Mouse (Mus musculus) intestine, embryonic 16.5 days (tissue): ENCODE results near the gene Zfp672. TPM values are rescaled to one million over a fixed set of nuclear protein-coding genes. Genes with fewer than 3 reads are reported as not detected.

Experiments
- ATAC-seq: fragments of 200-750 bp; cut with Nextera tagmentation; 2 replicates; pipeline ENCODE4 v1.8.0; 2017; ENCODE audit warnings: moderate TSS enrichment, moderate library complexity
- H3K27ac ChIP-seq: fragments of 300-500 bp; sonication (generic); 2 replicates; pipeline ENCODE4 v1.5.1; 2014; ENCODE audit warnings: mild to moderate bottlenecking, low read length
- H3K27me3 ChIP-seq: fragments of 300-500 bp; sonication (generic); replicated peaks from 2 replicates; pipeline ENCODE4 v1.6.1; 2014; ENCODE audit warnings: low read length, control low read depth, mixed read lengths; ENCODE audit not compliant: control insufficient read depth, insufficient read depth
- H3K36me3 ChIP-seq: fragments of 300-500 bp; sonication (generic); 2 replicates; pipeline ENCODE4 v1.6.1; 2014; ENCODE audit warnings: low read length, control low read depth; ENCODE audit not compliant: control insufficient read depth, insufficient read depth
- H3K4me1 ChIP-seq: fragments of 300-500 bp; sonication (generic); 2 replicates; pipeline ENCODE4 v1.6.1; 2014; ENCODE audit warnings: low read length, control low read depth, mixed read lengths; ENCODE audit not compliant: control insufficient read depth, insufficient read depth
- H3K4me2 ChIP-seq: fragments of 300-500 bp; sonication (generic); 2 replicates; pipeline ENCODE4 v1.6.1; 2014; ENCODE audit warnings: low read depth, low read length, control low read depth
- H3K4me3 ChIP-seq: fragments of 300-500 bp; sonication (generic); 2 replicates; pipeline ENCODE4 v1.5.1; 2014; ENCODE audit warnings: mild to moderate bottlenecking, low read length
- H3K9ac ChIP-seq: fragments of 300-500 bp; sonication (generic); 2 replicates; pipeline ENCODE4 v1.6.1; 2014; ENCODE audit warnings: low read depth, low read length
- H3K9me3 ChIP-seq: fragments of 300-500 bp; sonication (generic); 2 replicates; pipeline ENCODE4 v1.6.1; 2016; ENCODE audit warnings: low read length, control low read depth; ENCODE audit not compliant: control insufficient read depth
- WGBS: fragments of 180-500 bp; shearing (Covaris S2); extraction: QIAGEN DNeasy Blood & Tissue Kit; methylation state at CpG from one replicate; pipeline ENCODE4 v1.1.7; 2014; 5-methylcytosine and 5-hydroxymethylcytosine counted together
- polyA plus RNA-seq: library from polyadenylated mRNA; unstranded; fragments of >200 nt; fragmentation: Nextera tagmentation; extraction: Ambion mirVana; gene quantifications from 2 replicates; pipeline ENCODE4 v1.2.1, GENCODE M21; 2015

Zfp672 gene
- polyA plus RNA-seq, 1 experiment from 2014 or later = 35.5 TPM

DNA sequence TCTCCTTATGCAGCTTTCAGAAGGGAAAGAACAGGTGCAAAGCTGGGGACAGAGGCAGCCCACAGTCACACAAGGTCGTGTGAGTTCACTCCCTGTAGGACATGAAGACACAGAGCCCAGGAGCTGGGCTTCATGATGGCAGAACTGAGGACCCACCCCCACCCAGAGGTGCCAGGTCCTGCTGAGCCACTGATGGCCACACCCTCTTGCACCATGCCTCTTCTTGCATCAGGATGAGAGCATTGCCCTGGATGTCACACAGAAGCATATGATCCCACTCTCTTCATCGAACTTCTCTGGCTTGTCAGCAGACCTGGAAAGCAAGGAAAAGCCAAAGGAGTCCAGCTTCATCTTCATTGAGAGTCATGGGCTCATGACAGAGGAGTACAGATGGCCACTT, 55.6 kb downstream of the Zfp672 start, which contains the start of gene 4930438A08Rik:
Gene 4930438A08Rik, plus strand, starts transcription at position 228 of the 400 bp plus-strand sequence.
- no peak within 1 kb of the TSS for H3K4me2 ChIP-seq
- no peaks in the 10 kb centered on the region for H3K4me1 ChIP-seq
- WGBS = 55% methylated on average over 2 of the region's 2 CpGs
- no peak for ATAC-seq
- H3K9me3 ChIP-seq = no peaks in the 10 kb centered on the region
- H3K9ac ChIP-seq = no peak within 1 kb of the TSS
- no peaks in the 10 kb centered on the region for H3K27me3 ChIP-seq
- no peak within 1 kb of the TSS for H3K27ac ChIP-seq
- no peaks in the 10 kb centered on the region for H3K36me3 ChIP-seq
- H3K4me3 ChIP-seq = no peak within 1 kb of the TSS

DNA sequence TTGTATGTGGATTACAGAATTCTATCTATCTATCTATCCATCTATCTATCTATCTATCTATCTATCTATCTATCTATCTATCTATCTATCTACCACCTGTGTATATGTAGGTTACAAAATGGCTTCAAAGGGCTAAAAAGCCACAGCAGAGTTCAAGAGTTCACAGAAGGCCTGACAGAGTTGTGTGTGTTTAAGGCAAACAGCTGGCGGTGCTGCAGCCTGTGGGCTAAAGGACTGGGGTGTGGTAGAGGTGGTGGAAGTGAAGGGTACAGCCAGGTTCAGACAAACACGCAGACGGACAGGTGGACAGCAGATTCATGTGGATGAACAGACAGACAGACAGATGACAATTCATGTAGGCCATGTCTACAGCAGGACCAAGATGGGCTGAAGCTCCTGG, 61.9 kb downstream of the Zfp672 start:
- H3K27me3 ChIP-seq = no peaks in the 10 kb centered on the region
- no peaks in the 10 kb centered on the region for H3K36me3 ChIP-seq
- no peak overlapping the region for H3K4me3 ChIP-seq
- no peaks in the 10 kb centered on the region for H3K9me3 ChIP-seq
- no peak overlapping the region for H3K27ac ChIP-seq
- no peaks in the 10 kb centered on the region for H3K4me1 ChIP-seq
- no peak overlapping the region for H3K4me2 ChIP-seq
- 77% methylated on average over 3 of the region's 3 CpGs for WGBS
- no peak for ATAC-seq
- no peak overlapping the region for H3K9ac ChIP-seq

Other genes with a start within 250 kb of the Zfp672 start
- gene Gm12248, start 237.2 kb downstream of the Zfp672 start, polyA plus RNA-seq = not detected in 2 replicates
- gene Cnot8, start 226.2 kb downstream of the Zfp672 start, polyA plus RNA-seq = 70.7 and 71.1 TPM in 2 replicates
- gene Gemin5, start 161.8 kb downstream of the Zfp672 start, polyA plus RNA-seq = 11.7 and 11.8 TPM in 2 replicates
- gene Mrpl22, start 158.7 kb downstream of the Zfp672 start, polyA plus RNA-seq = 114 and 125 TPM in 2 replicates
- gene Igtp, start 130.8 kb downstream of the Zfp672 start, polyA plus RNA-seq = 4.5 and 4.6 TPM in 2 replicates
- 3.6 and 4.3 TPM in 2 replicates for gene Irgm2, start 130.7 kb downstream of the Zfp672 start, polyA plus RNA-seq
- not detected in 2 replicates for gene 4930438A08Rik, start 55.5 kb downstream of the Zfp672 start, polyA plus RNA-seq
- 20.7 and 22.0 TPM in 2 replicates for gene Zfp692, start 23.3 kb downstream of the Zfp672 start, polyA plus RNA-seq
- gene Sh3bp5l, start 385 bp upstream of the Zfp672 start, polyA plus RNA-seq = 28.3 TPM in 2 replicates
- gene Lypd8, start 48.7 kb upstream of the Zfp672 start, polyA plus RNA-seq = 1,405 and 1,451 TPM in 2 replicates
- 0.15 and 0.20 TPM in 2 replicates for gene 1810065E05Rik, start 90.8 kb upstream of the Zfp672 start, polyA plus RNA-seq
- not detected in 2 replicates for gene Gm12253, start 102.2 kb upstream of the Zfp672 start, polyA plus RNA-seq
- gene Lypd9, start 122.6 kb upstream of the Zfp672 start, polyA plus RNA-seq = not detected in 2 replicates
- not detected in 2 replicates for gene Olfr30, start 131.9 kb upstream of the Zfp672 start, polyA plus RNA-seq
- gene Olfr332, start 162.2 kb upstream of the Zfp672 start, polyA plus RNA-seq = not detected in 2 replicates
- not detected in 2 replicates for gene Olfr331, start 172.2 kb upstream of the Zfp672 start, polyA plus RNA-seq
- gene Olfr330, start 204.5 kb upstream of the Zfp672 start, polyA plus RNA-seq = not detected in 2 replicates
- gene Olfr329-ps, start 216.1 kb upstream of the Zfp672 start, polyA plus RNA-seq = not detected in 2 replicates
- gene Olfr328, start 225.3 kb upstream of the Zfp672 start, polyA plus RNA-seq = 0.06 TPM in 1 of 2 replicates, not detected in the other
- not detected in 2 replicates for gene Olfr224, start 240.2 kb upstream of the Zfp672 start, polyA plus RNA-seq
- not detected in 2 replicates for gene Olfr325, start 247.4 kb upstream of the Zfp672 start, polyA plus RNA-seq